Mouse (Mus musculus) embryo, embryonic 10 days (tissue): ENCODE results near the gene Cbx4.

ENCODE experiments used
- DNase-seq: peaks from one replicate; pipeline ENCODE4 v3.0.0-alpha.2; 2015; ENCODE audit warnings: low spot score

Gene Cbx4

GRCm38 (mm10) chr11:119084446-119085278, 1.4 kb downstream of the Cbx4 start:
- DNase-seq: peak; percentile 30

- peak; percentile 27 for DNase-seq
These were observed 2.1 kb downstream of the Cbx4 start for GRCm38 (mm10) chr11:119083724-119084445.

GRCm38 (mm10) chr11:119082638-119083599, 3.1 kb downstream of the Cbx4 start:
- DNase-seq: peak; percentile 38

DNA sequence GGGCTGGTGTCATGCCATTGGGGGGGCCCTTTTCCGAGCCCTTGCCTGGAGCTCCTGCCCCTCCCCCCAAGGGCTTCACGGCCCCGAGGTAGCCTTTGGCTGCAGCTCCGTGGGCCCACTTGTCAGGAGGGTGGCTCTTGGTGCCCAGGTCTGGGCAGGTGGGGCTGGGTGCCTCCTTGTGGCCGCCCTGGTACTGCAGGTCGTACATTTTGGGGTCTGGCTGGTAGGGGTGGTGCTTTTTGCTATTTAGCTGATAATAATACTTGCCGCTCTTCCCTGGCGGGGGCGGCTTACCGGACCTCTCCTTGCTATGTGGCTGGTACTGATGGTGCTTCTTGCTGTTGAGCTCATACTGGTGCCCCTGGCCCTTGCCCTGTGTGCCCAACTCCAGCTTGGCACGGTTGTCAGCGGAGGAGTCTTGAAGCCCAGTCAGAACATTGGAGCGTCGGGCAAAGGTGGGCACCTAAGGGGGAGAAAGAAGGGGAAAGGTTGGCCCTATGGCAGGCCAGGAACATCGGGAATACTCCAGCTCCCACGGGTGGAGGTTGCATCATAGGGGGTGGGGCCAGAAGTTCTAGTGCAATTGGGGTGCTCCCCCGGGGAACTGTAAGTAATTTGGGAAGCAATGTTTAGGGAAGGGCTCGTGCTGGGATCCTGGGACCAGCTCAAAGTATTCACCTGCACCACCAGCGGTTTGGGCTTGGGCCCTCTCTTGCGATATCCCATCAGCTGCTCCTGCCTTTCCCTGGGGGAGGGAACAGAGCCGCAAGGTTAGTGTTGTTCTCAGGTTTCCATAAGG, 4.0 kb downstream of the Cbx4 start:
- DNase-seq: peak; percentile 59

- peak; percentile 44 for DNase-seq
These were observed 4.7 kb downstream of the Cbx4 start for GRCm38 (mm10) chr11:119081148-119081838.

- peak; percentile 7 for DNase-seq
These were observed 5.4 kb downstream of the Cbx4 start for GRCm38 (mm10) chr11:119080461-119081147.

DNA sequence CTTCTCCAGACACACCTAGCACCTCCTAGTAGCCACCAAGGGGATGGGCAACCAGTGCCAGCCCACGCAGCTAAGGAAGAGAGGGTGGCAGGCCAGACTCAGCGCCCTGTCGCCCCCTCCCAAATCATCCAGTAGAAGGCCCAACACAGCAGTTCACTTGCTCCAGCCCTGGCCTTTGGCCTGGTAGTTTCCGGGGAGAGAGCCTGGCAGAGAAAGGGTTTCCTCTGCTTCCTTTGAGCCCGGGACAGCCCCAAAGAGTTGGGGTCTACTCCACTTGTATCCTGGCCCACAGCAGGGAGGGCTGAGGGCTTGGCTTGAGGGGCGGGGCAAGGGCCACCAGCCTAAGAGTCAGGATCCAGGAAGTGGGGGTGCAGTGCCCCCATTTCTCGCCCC, 6.6 kb downstream of the Cbx4 start:
- no peak for DNase-seq

GRCm38 (mm10) chr11:119078691-119079444, 7.2 kb downstream of the Cbx4 start:
- DNase-seq: peak; percentile 46

DNA sequence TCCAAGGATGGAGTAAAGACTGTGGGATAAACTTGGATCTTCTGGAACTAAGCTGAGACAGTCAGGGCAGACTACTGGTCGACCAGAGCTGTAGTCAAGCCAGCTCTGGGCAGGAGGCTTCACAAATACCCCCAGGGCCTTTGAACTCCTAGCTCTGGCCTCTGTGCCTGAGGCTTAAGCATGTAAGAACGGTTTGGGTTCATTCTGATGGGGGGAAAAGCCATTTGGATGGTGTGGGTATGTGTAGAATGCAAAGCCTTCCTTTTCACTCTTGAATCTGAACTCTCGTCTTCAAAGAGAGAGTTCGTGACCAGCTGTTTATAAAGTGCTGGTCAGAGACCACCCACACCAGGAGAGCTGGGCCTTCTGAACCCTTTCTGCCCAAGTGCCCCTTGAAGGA, 8.3 kb downstream of the Cbx4 start:
- DNase-seq: no peak

DNA sequence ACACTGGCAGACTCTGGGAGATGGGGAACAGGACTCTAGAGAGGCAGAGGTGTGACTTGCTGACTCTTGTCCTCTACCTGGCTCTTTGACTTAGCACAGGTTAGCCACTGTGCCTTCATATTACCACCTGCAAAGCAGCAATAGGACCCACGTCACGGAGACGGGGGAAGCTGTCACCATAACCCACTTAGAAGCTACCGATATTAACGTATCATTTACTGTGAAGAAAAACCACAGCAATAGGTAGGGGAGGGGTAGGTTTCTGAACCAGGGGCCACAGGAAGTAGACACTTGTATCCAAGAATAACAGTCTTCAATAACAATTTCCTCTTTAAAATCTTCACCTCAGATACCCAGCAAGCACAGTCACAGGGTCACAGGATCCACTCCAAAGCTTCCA, 10.2 kb downstream of the Cbx4 start:
- DNase-seq: no peak

DNA sequence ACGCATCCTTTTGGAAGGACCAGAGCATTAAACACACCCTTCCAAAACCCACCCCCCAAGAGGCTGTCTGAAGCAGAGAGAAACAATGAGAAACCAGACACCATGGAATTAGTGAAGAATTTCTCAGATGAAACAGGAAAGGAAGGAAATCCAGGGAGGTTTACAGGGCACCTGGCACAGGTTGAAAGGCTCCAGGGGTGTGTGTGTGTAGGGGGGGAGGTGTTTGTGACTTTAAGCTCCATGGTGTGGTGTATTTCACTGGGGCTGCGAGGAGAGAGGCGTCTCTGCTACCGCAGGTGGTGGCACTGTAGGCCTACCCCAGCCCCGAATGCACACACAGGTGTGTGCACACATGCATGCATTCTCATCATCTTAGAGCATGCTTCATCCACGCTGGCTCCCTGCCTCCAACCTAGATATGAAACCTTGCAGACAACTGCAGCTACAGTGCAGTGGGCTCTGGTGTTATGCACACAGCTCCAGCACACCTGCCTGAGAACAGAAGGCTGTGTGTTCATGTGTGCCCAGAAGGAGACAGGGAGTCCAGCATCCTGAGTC, 12.1 kb downstream of the Cbx4 start:
- DNase-seq: no peak

- DNase-seq: no peak
These were observed 13.0 kb downstream of the Cbx4 start for GRCm38 (mm10) chr11:119072986-119073385.

GRCm38 (mm10) chr11:119072239-119072638, 13.8 kb downstream of the Cbx4 start:
- no peak for DNase-seq

DNA sequence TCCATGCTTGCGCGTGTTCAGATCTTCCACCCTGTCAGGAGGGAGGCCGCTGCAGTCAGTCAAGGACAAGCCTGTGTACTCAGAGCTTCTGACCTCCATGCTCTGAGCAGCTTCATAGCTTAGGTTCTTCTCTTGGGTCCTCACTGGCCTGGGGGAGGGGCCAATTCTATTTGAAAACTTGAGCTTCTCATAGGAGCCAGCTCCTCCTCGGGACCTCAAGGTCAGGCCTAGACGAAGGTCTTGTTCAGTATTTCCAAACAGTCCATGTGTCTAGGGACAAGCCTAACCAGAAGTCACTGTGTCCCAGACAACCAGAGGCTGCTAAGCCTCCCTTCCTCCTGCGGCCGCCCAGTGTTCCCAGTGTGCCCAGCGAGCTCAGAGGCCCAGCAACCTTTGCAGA, 19.2 kb downstream of the Cbx4 start:
- no peak for DNase-seq

DNA sequence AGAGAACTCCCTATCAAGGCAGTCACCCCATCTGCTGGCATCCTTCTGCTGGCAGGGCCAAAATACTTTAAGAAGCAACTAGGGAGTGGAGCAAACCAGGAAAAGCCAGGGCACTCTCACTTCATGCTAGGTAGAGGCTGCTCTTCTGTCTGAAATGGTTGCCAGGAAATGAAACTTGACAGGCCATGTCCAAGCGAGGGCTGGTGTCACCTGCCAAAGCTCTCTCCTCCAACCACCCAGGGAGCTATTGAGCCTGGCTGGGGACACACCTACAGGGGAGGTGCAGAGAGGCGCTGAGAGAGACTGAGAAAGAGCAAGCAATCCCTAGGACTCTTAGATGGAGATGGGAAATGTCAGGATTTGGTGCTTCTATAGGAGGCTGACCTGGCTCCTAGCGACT, 26.8 kb downstream of the Cbx4 start:
- DNase-seq: no peak

- peak; percentile 50 for DNase-seq
These were observed 27.7 kb downstream of the Cbx4 start for GRCm38 (mm10) chr11:119058041-119058995.

DNA sequence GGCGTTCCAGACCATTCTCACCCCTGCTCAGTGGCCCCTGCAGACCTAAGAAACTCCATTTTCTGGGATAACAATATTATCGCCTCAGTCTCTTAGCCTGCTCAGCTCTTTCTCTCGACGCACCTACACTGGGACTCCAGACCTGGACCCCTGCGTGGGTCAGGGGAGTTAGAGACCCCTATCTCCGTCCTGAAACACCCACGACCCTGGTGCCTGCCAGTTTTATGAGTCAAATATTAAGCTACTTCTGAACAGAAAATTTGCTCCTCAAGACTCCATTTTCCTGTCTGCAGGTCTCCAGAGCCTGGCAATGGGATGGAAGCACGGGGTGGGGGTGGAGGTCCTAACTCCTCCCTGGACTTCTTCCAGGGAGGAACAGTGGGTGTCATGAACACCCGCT, 28.7 kb downstream of the Cbx4 start:
- DNase-seq: no peak
